Mouse (Mus musculus): ENCODE measurements around the gene Pum3. TPM values are rescaled to one million over a fixed set of nuclear protein-coding genes. Genes with fewer than 3 reads are reported as not detected.
"Not testable (repeated sequence)": the region's sequence is repeated elsewhere in the genome, so short reads cannot be mapped to it uniquely, and the experiment has no call there.

Gene Pum3
- polyA plus RNA-seq, 1 experiment from 2014 or later = 66.5 TPM

- Histone ChIP-seq H3K27ac (ENCODE audit: low read depth, low read length) (no peak overlapping the region), H3K36me3 (ENCODE audit: control insufficient read depth, insufficient read depth, low read length) (peaks cover 17% of the 10 kb centered on the region), H3K9me3 (replicated peaks; ENCODE audit: control insufficient read depth, low read length) (no peaks in the 10 kb centered on the region), H3K9ac (ENCODE audit: low read depth, low read length) (no peak overlapping the region), H3K4me1 (ENCODE audit: control insufficient read depth, insufficient read depth, low read length) (peaks cover 11% of the 10 kb centered on the region), H3K4me3 (ENCODE audit: low read depth, low read length) (no peak overlapping the region), H3K27me3 (ENCODE audit: control insufficient read depth, insufficient read depth, low read length) (no peaks in the 10 kb centered on the region), H3K4me2 (no peak overlapping the region)
- 87% methylated on average over 9 of the region's 9 CpGs for WGBS (ENCODE audit: insufficient replicate concordance)
- no peak for ATAC-seq (replicated peaks; ENCODE audit: insufficient number of reproducible peaks, low FRiP score, low TSS enrichment)
Observed at GRCm38 (mm10) chr19:27397797-27398196, 31.8 kb downstream of the Pum3 start.

- 81% methylated on average over 5 of the region's 5 CpGs for WGBS (ENCODE audit: insufficient replicate concordance)
- Histone ChIP-seq H3K4me1 (ENCODE audit: control insufficient read depth, insufficient read depth, low read length) (peaks cover 11% of the 10 kb centered on the region), H3K4me3 (ENCODE audit: low read depth, low read length) (no peak overlapping the region), H3K27me3 (ENCODE audit: control insufficient read depth, insufficient read depth, low read length) (no peaks in the 10 kb centered on the region), H3K9me3 (replicated peaks; ENCODE audit: control insufficient read depth, low read length) (no peaks in the 10 kb centered on the region), H3K4me2 (no peak overlapping the region), H3K36me3 (ENCODE audit: control insufficient read depth, insufficient read depth, low read length) (peaks cover 17% of the 10 kb centered on the region), H3K9ac (ENCODE audit: low read depth, low read length) (no peak overlapping the region), H3K27ac (ENCODE audit: low read depth, low read length) (peak overlapping the region; percentile 2; the same call in 1 of the 2 replicates)
- ATAC-seq (replicated peaks; ENCODE audit: insufficient number of reproducible peaks, low FRiP score, low TSS enrichment) = no peak
Observed at GRCm38 (mm10) chr19:27397223-27397622, 32.4 kb downstream of the Pum3 start.

GRCm38 (mm10) chr19:27396719-27397118, 32.9 kb downstream of the Pum3 start:
- H3K9ac ChIP-seq (ENCODE audit: low read depth, low read length) = no peak overlapping the region
- peaks cover 11% of the 10 kb centered on the region for H3K4me1 ChIP-seq (ENCODE audit: control insufficient read depth, insufficient read depth, low read length)
- H3K36me3 ChIP-seq (ENCODE audit: control insufficient read depth, insufficient read depth, low read length) = peaks cover 17% of the 10 kb centered on the region
- WGBS (ENCODE audit: insufficient replicate concordance) = 62% methylated on average over 2 of the region's 2 CpGs
- peak overlapping the region; percentile 2; the same call in 1 of the 2 replicates for H3K27ac ChIP-seq (ENCODE audit: low read depth, low read length)
- no peak overlapping the region for H3K4me3 ChIP-seq (ENCODE audit: low read depth, low read length)
- no peak overlapping the region for H3K4me2 ChIP-seq
- no peaks in the 10 kb centered on the region for H3K9me3 ChIP-seq (replicated peaks; ENCODE audit: control insufficient read depth, low read length)
- H3K27me3 ChIP-seq (ENCODE audit: control insufficient read depth, insufficient read depth, low read length) = no peaks in the 10 kb centered on the region
- ATAC-seq (replicated peaks; ENCODE audit: insufficient number of reproducible peaks, low FRiP score, low TSS enrichment) = no peak; the same call in 1 of the 2 replicates

- Histone ChIP-seq H3K4me1 (ENCODE audit: control insufficient read depth, insufficient read depth, low read length) (peaks cover 11% of the 10 kb centered on the region), H3K27ac (ENCODE audit: low read depth, low read length) (no peak overlapping the region), H3K4me3 (ENCODE audit: low read depth, low read length) (no peak overlapping the region), H3K4me2 (no peak overlapping the region), H3K9ac (ENCODE audit: low read depth, low read length) (no peak overlapping the region), H3K27me3 (ENCODE audit: control insufficient read depth, insufficient read depth, low read length) (no peaks in the 10 kb centered on the region), H3K36me3 (ENCODE audit: control insufficient read depth, insufficient read depth, low read length) (peaks cover 13% of the 10 kb centered on the region), H3K9me3 (replicated peaks; ENCODE audit: control insufficient read depth, low read length) (no peaks in the 10 kb centered on the region)
- 68% methylated on average over 5 of the region's 5 CpGs for WGBS (ENCODE audit: insufficient replicate concordance)
- ATAC-seq (replicated peaks; ENCODE audit: insufficient number of reproducible peaks, low FRiP score, low TSS enrichment) = no peak
Observed at GRCm38 (mm10) chr19:27395936-27396335, 33.7 kb downstream of the Pum3 start.

- Histone ChIP-seq H3K4me1 (ENCODE audit: control insufficient read depth, insufficient read depth, low read length) (peaks cover 11% of the 10 kb centered on the region), H3K9me3 (replicated peaks; ENCODE audit: control insufficient read depth, low read length) (no peaks in the 10 kb centered on the region), H3K4me2 (no peak overlapping the region), H3K4me3 (ENCODE audit: low read depth, low read length) (no peak overlapping the region), H3K9ac (ENCODE audit: low read depth, low read length) (no peak overlapping the region), H3K36me3 (ENCODE audit: control insufficient read depth, insufficient read depth, low read length) (peaks cover 16% of the 10 kb centered on the region), H3K27me3 (ENCODE audit: control insufficient read depth, insufficient read depth, low read length) (no peaks in the 10 kb centered on the region), H3K27ac (ENCODE audit: low read depth, low read length) (no peak overlapping the region)
- 85% methylated on average over 8 of the region's 8 CpGs for WGBS (ENCODE audit: insufficient replicate concordance)
- no peak for ATAC-seq (replicated peaks; ENCODE audit: insufficient number of reproducible peaks, low FRiP score, low TSS enrichment)
Observed at GRCm38 (mm10) chr19:27395481-27395880, 34.1 kb downstream of the Pum3 start.

- Histone ChIP-seq H3K27ac (ENCODE audit: low read depth, low read length) (no peak overlapping the region), H3K4me3 (ENCODE audit: low read depth, low read length) (no peak overlapping the region), H3K4me2 (no peak overlapping the region), H3K27me3 (ENCODE audit: control insufficient read depth, insufficient read depth, low read length) (no peaks in the 10 kb centered on the region), H3K4me1 (ENCODE audit: control insufficient read depth, insufficient read depth, low read length) (peaks cover 11% of the 10 kb centered on the region), H3K36me3 (ENCODE audit: control insufficient read depth, insufficient read depth, low read length) (peaks cover 16% of the 10 kb centered on the region), H3K9ac (ENCODE audit: low read depth, low read length) (no peak overlapping the region), H3K9me3 (replicated peaks; ENCODE audit: control insufficient read depth, low read length) (no peaks in the 10 kb centered on the region)
- WGBS (ENCODE audit: insufficient replicate concordance) = 91% methylated on average over 7 of the region's 7 CpGs
- ATAC-seq (replicated peaks; ENCODE audit: insufficient number of reproducible peaks, low FRiP score, low TSS enrichment) = no peak
Observed at GRCm38 (mm10) chr19:27394341-27394990, 35.2 kb downstream of the Pum3 start.

GRCm38 (mm10) chr19:27392431-27392830, 37.2 kb downstream of the Pum3 start:
- ATAC-seq (replicated peaks; ENCODE audit: insufficient number of reproducible peaks, low FRiP score, low TSS enrichment) = no peak
- no peak overlapping the region for H3K4me3 ChIP-seq (ENCODE audit: low read depth, low read length)
- no peaks in the 10 kb centered on the region for H3K9me3 ChIP-seq (replicated peaks; ENCODE audit: control insufficient read depth, low read length)
- no peak overlapping the region for H3K9ac ChIP-seq (ENCODE audit: low read depth, low read length)
- H3K4me1 ChIP-seq (ENCODE audit: control insufficient read depth, insufficient read depth, low read length) = peaks cover 5% of the 10 kb centered on the region; the same call in 1 of the 2 replicates
- H3K36me3 ChIP-seq (ENCODE audit: control insufficient read depth, insufficient read depth, low read length) = peaks cover 19% of the 10 kb centered on the region
- H3K27me3 ChIP-seq (ENCODE audit: control insufficient read depth, insufficient read depth, low read length) = no peaks in the 10 kb centered on the region
- H3K27ac ChIP-seq (ENCODE audit: low read depth, low read length) = no peak overlapping the region
- no peak overlapping the region for H3K4me2 ChIP-seq
- WGBS (ENCODE audit: insufficient replicate concordance) = 91% methylated on average over 2 of the region's 2 CpGs

GRCm38 (mm10) chr19:27391344-27391743, 38.3 kb downstream of the Pum3 start:
- H3K36me3 ChIP-seq (ENCODE audit: control insufficient read depth, insufficient read depth, low read length) = peaks cover 20% of the 10 kb centered on the region
- no peaks in the 10 kb centered on the region for H3K27me3 ChIP-seq (ENCODE audit: control insufficient read depth, insufficient read depth, low read length)
- H3K4me3 ChIP-seq (ENCODE audit: low read depth, low read length) = no peak overlapping the region
- H3K4me2 ChIP-seq = no peak overlapping the region
- no peak for ATAC-seq (replicated peaks; ENCODE audit: insufficient number of reproducible peaks, low FRiP score, low TSS enrichment)
- H3K9ac ChIP-seq (ENCODE audit: low read depth, low read length) = no peak overlapping the region
- 92% methylated on average over 2 of the region's 2 CpGs for WGBS (ENCODE audit: insufficient replicate concordance)
- peaks cover 2% of the 10 kb centered on the region; the same call in 1 of the 2 replicates for H3K4me1 ChIP-seq (ENCODE audit: control insufficient read depth, insufficient read depth, low read length)
- H3K27ac ChIP-seq (ENCODE audit: low read depth, low read length) = no peak overlapping the region
- no peaks in the 10 kb centered on the region for H3K9me3 ChIP-seq (replicated peaks; ENCODE audit: control insufficient read depth, low read length)

- H3K9me3 ChIP-seq (replicated peaks; ENCODE audit: control insufficient read depth, low read length); H3K4me1 ChIP-seq (ENCODE audit: control insufficient read depth, insufficient read depth, low read length); H3K4me3 ChIP-seq (ENCODE audit: low read depth, low read length); H3K9ac ChIP-seq (ENCODE audit: low read depth, low read length); H3K27me3 ChIP-seq (ENCODE audit: control insufficient read depth, insufficient read depth, low read length); H3K27ac ChIP-seq (ENCODE audit: low read depth, low read length); ATAC-seq (replicated peaks; ENCODE audit: insufficient number of reproducible peaks, low FRiP score, low TSS enrichment); H3K4me2 ChIP-seq: not testable (repeated sequence)
- peaks cover 22% of the 10 kb centered on the region for H3K36me3 ChIP-seq (ENCODE audit: control insufficient read depth, insufficient read depth, low read length)
- 87% methylated on average over 4 of the region's 4 CpGs for WGBS (ENCODE audit: insufficient replicate concordance)
Observed at GRCm38 (mm10) chr19:27389566-27389965, 40.1 kb downstream of the Pum3 start.

Data from heart, embryonic 11.5 days (tissue).